Mouse (Mus musculus) intestine, embryonic 16.5 days (tissue): ENCODE results near the gene Clip3. TPM values are rescaled to one million over a fixed set of nuclear protein-coding genes. Genes with fewer than 3 reads are reported as not detected.

Experiments used
- ATAC-seq: fragments of 200-750 bp; cut with Nextera tagmentation; 2 replicates; pipeline ENCODE4 v1.8.0; 2017; ENCODE audit warnings: moderate TSS enrichment, moderate library complexity
- H3K27ac ChIP-seq: fragments of 300-500 bp; sonication (generic); 2 replicates; pipeline ENCODE4 v1.5.1; 2014; ENCODE audit warnings: mild to moderate bottlenecking, low read length
- H3K27me3 ChIP-seq: fragments of 300-500 bp; sonication (generic); replicated peaks from 2 replicates; pipeline ENCODE4 v1.6.1; 2014; ENCODE audit warnings: low read length, control low read depth, mixed read lengths; ENCODE audit not compliant: control insufficient read depth, insufficient read depth
- H3K36me3 ChIP-seq: fragments of 300-500 bp; sonication (generic); 2 replicates; pipeline ENCODE4 v1.6.1; 2014; ENCODE audit warnings: low read length, control low read depth; ENCODE audit not compliant: control insufficient read depth, insufficient read depth
- H3K4me1 ChIP-seq: fragments of 300-500 bp; sonication (generic); 2 replicates; pipeline ENCODE4 v1.6.1; 2014; ENCODE audit warnings: low read length, control low read depth, mixed read lengths; ENCODE audit not compliant: control insufficient read depth, insufficient read depth
- H3K4me2 ChIP-seq: fragments of 300-500 bp; sonication (generic); 2 replicates; pipeline ENCODE4 v1.6.1; 2014; ENCODE audit warnings: low read depth, low read length, control low read depth
- H3K4me3 ChIP-seq: fragments of 300-500 bp; sonication (generic); 2 replicates; pipeline ENCODE4 v1.5.1; 2014; ENCODE audit warnings: mild to moderate bottlenecking, low read length
- H3K9ac ChIP-seq: fragments of 300-500 bp; sonication (generic); 2 replicates; pipeline ENCODE4 v1.6.1; 2014; ENCODE audit warnings: low read depth, low read length
- H3K9me3 ChIP-seq: fragments of 300-500 bp; sonication (generic); 2 replicates; pipeline ENCODE4 v1.6.1; 2016; ENCODE audit warnings: low read length, control low read depth; ENCODE audit not compliant: control insufficient read depth
- WGBS: fragments of 180-500 bp; shearing (Covaris S2); extraction: QIAGEN DNeasy Blood & Tissue Kit; methylation state at CpG from one replicate; pipeline ENCODE4 v1.1.7; 2014; 5-methylcytosine and 5-hydroxymethylcytosine counted together
- polyA plus RNA-seq: library from polyadenylated mRNA; unstranded; fragments of >200 nt; fragmentation: Nextera tagmentation; extraction: Ambion mirVana; gene quantifications from 2 replicates; pipeline ENCODE4 v1.2.1, GENCODE M21; 2015

The Clip3 gene
- polyA plus RNA-seq, 1 experiment from 2014 or later, result 20.9 TPM

DNA sequence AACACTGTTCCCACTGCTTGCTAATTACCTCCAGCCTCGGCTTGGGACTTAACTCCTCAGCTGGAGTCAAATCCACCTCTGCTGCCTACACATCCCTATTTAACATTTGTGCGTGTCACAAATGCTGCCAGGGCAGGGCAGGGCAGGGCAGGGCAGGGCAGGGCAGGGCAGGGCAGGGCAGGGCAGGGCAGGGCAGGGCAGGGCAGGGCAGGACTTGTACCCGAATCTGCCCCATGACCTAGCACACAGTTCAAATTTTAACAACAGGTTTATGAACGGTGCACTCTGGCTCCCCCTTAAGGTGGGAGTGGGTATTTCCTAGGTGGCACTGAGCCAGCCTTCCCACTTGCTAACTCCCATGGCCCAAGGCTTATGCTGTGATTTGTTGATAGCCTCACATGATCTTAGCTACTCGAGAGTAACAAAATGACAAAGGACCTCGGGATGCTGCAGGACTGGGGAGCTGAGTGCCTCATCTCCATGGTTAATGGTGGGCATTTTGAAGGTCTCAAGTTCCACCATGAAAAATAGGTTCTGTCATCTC is 61.8 kb downstream of the Clip3 start:
- no peaks in the 10 kb centered on the region for H3K36me3 ChIP-seq
- no peaks in the 10 kb centered on the region for H3K9me3 ChIP-seq
- H3K27me3 ChIP-seq, result peaks cover 8% of the 10 kb centered on the region; the same call in 1 of the 2 replicates
- no peak overlapping the region for H3K4me3 ChIP-seq
- no peak overlapping the region for H3K4me2 ChIP-seq
- H3K9ac ChIP-seq, result no peak overlapping the region
- H3K27ac ChIP-seq, result no peak overlapping the region
- H3K4me1 ChIP-seq, result peaks cover 5% of the 10 kb centered on the region
- peak; percentile 78 for ATAC-seq
- 16% methylated on average over 6 of the region's 6 CpGs for WGBS

DNA sequence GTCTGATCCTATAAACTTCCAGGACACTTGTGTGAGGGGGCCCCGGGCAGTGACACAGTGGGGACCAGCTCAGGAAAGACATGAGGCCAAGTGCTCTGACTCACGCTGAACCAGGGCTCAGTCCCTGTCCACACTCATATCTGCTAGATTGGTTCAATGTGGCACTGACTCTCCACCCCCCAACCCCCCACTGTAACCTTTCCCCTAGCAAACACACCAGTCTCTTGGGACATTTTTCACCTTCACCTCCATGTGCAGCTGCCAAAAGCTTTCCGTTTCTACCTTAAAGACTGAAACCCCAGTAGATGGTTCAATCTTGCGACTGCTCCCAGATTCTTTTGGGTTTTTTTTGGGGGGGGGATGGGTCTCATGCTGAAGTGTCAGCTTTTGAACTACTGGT is 62.5 kb downstream of the Clip3 start:
- Histone ChIP-seq H3K9ac (no peak overlapping the region), H3K27ac (no peak overlapping the region), H3K4me2 (no peak overlapping the region), H3K4me3 (no peak overlapping the region), H3K27me3 (0 out of 2 replicates have a peak, but pooled peaks cover 4% of the 10 kb centered on the region), H3K36me3 (no peaks in the 10 kb centered on the region), H3K9me3 (no peaks in the 10 kb centered on the region), H3K4me1 (peaks cover 8% of the 10 kb centered on the region)
- ATAC-seq, result no peak
- WGBS, result 77% methylated on average over 4 of the region's 4 CpGs

Other genes with a start within 250 kb of the Clip3 start
- 2.0 and 2.2 TPM in 2 replicates for gene Zfp14, start 240.3 kb upstream of the Clip3 start, polyA plus RNA-seq
- gene Zfp82, start 218.8 kb upstream of the Clip3 start, polyA plus RNA-seq, result 4.2 and 4.4 TPM in 2 replicates
- 0.62 TPM in 1 of 2 replicates, not detected in the other for gene Gm26920, start 201.3 kb upstream of the Clip3 start, polyA plus RNA-seq
- gene Zfp566, start 201.2 kb upstream of the Clip3 start, polyA plus RNA-seq, result 4.3 and 5.3 TPM in 2 replicates
- gene Zfp260, start 197.0 kb upstream of the Clip3 start, polyA plus RNA-seq, result 60.8 and 61.0 TPM in 2 replicates
- gene Zfp382, start 169.8 kb upstream of the Clip3 start, polyA plus RNA-seq, result 5.0 and 6.6 TPM in 2 replicates
- gene Zfp146, start 122.0 kb upstream of the Clip3 start, polyA plus RNA-seq, result 9.2 and 9.7 TPM in 2 replicates
- 41.5 and 50.1 TPM in 2 replicates for gene Cox7a1, start 107.6 kb upstream of the Clip3 start, polyA plus RNA-seq
- 80.2 and 86.9 TPM in 2 replicates for gene Capns1, start 92.9 kb upstream of the Clip3 start, polyA plus RNA-seq
- gene Polr2i, start 59.8 kb upstream of the Clip3 start, polyA plus RNA-seq, result 99.2 and 103 TPM in 2 replicates
- 139 and 142 TPM in 2 replicates for gene Tbcb, start 59.5 kb upstream of the Clip3 start, polyA plus RNA-seq
- not detected in 2 replicates for gene Ovol3, start 56.0 kb upstream of the Clip3 start, polyA plus RNA-seq
- 0.22 and 0.37 TPM in 2 replicates for gene Thap8, start 11.6 kb upstream of the Clip3 start, polyA plus RNA-seq
- gene Wdr62, start 11.3 kb upstream of the Clip3 start, polyA plus RNA-seq, result 5.7 and 7.3 TPM in 2 replicates
- 68.8 and 70.6 TPM in 2 replicates for gene Alkbh6, start 17.0 kb downstream of the Clip3 start, polyA plus RNA-seq
- gene Syne4, start 23.1 kb downstream of the Clip3 start, polyA plus RNA-seq, result 58.9 and 59.7 TPM in 2 replicates
- 0.61 and 2.8 TPM in 2 replicates for gene E130208F15Rik, start 30.0 kb downstream of the Clip3 start, polyA plus RNA-seq
- gene Sdhaf1, start 32.2 kb downstream of the Clip3 start, polyA plus RNA-seq, result 13.8 and 14.3 TPM in 2 replicates
- 2.5 and 3.0 TPM in 2 replicates for gene Lrfn3, start 71.0 kb downstream of the Clip3 start, polyA plus RNA-seq
- 55.2 and 59.9 TPM in 2 replicates for gene Tyrobp, start 122.0 kb downstream of the Clip3 start, polyA plus RNA-seq
- gene Hcst, start 128.1 kb downstream of the Clip3 start, polyA plus RNA-seq, result 2.4 and 3.1 TPM in 2 replicates
- gene Nfkbid, start 130.0 kb downstream of the Clip3 start, polyA plus RNA-seq, result 2.6 TPM in 2 replicates
- 32.4 and 33.3 TPM in 2 replicates for gene Aplp1, start 153.8 kb downstream of the Clip3 start, polyA plus RNA-seq
- gene Kirrel2, start 166.0 kb downstream of the Clip3 start, polyA plus RNA-seq, result 1.0 and 1.1 TPM in 2 replicates
- 0.94 and 1.8 TPM in 2 replicates for gene Nphs1, start 166.6 kb downstream of the Clip3 start, polyA plus RNA-seq
- gene Prodh2, start 201.9 kb downstream of the Clip3 start, polyA plus RNA-seq, result 9.9 and 13.0 TPM in 2 replicates
- 5.6 and 6.4 TPM in 2 replicates for gene Arhgap33, start 243.3 kb downstream of the Clip3 start, polyA plus RNA-seq